Mouse (Mus musculus) lung, embryonic 14.5 days (tissue): Measurements from ENCODE around the gene Spa17. TPM values are rescaled to one million over a fixed set of nuclear protein-coding genes. Genes with fewer than 3 reads are reported as not detected.

Experiments
- ATAC-seq: fragments of 200-750 bp; cut with Nextera tagmentation; 2 replicates; pipeline ENCODE4 v1.8.0; 2017; ENCODE audit warnings: mild to moderate bottlenecking, moderate TSS enrichment, moderate library complexity; ENCODE audit not compliant: insufficient read depth
- DNase-seq: peaks from one replicate; pipeline ENCODE4 v3.0.0-alpha.2; 2015
- H3K27ac ChIP-seq: fragments of 300-500 bp; sonication (generic); 2 replicates; pipeline ENCODE4 v1.5.1; 2014; ENCODE audit warnings: low read depth, mild to moderate bottlenecking, moderate library complexity
- H3K27me3 ChIP-seq: fragments of 300-500 bp; sonication (generic); 2 replicates; pipeline ENCODE4 v1.6.1; 2014; ENCODE audit warnings: low read length, control low read depth; ENCODE audit not compliant: insufficient read depth
- H3K36me3 ChIP-seq: fragments of 300-500 bp; sonication (generic); 2 replicates; pipeline ENCODE4 v1.6.1; 2014; ENCODE audit warnings: control low read depth; ENCODE audit not compliant: insufficient read depth
- H3K4me1 ChIP-seq: fragments of 300-500 bp; sonication (generic); 2 replicates; pipeline ENCODE4 v1.6.1; 2014; ENCODE audit warnings: antibody characterized with exemption, control low read depth; ENCODE audit not compliant: insufficient read depth
- H3K4me2 ChIP-seq: fragments of 300-500 bp; sonication (generic); 2 replicates; pipeline ENCODE4 v1.6.1; 2014; ENCODE audit warnings: mild to moderate bottlenecking
- H3K4me3 ChIP-seq: fragments of 300-500 bp; sonication (generic); 2 replicates; pipeline ENCODE4 v1.5.1; 2014; ENCODE audit warnings: low read depth, low read length
- H3K9ac ChIP-seq: fragments of 300-500 bp; sonication (generic); 2 replicates; pipeline ENCODE4 v1.6.1; 2014
- H3K9me3 ChIP-seq: fragments of 300-500 bp; sonication (generic); 2 replicates; pipeline ENCODE4 v1.6.1; 2016; ENCODE audit warnings: low read depth, low read length, control low read depth
- CTCF ChIP-seq: IDR thresholded peaks from 2 replicates; pipeline ENCODE4 v1.5.1; 2016; ENCODE audit warnings: antibody characterized with exemption, low read depth
- WGBS: fragments of 180-500 bp; shearing (Covaris S2); extraction: QIAGEN DNeasy Blood & Tissue Kit; methylation state at CpG from one replicate; pipeline ENCODE4 v1.1.7; 2014; 5-methylcytosine and 5-hydroxymethylcytosine counted together
- polyA plus RNA-seq: library from polyadenylated mRNA; unstranded; fragments of >200 nt; fragmentation: Nextera tagmentation; extraction: Ambion mirVana; gene quantifications from 2 replicates; pipeline ENCODE4 v1.2.1, GENCODE M21; 2014

Gene Spa17
- polyA plus RNA-seq, 1 experiment from 2014 or later = 7.5 TPM

DNA sequence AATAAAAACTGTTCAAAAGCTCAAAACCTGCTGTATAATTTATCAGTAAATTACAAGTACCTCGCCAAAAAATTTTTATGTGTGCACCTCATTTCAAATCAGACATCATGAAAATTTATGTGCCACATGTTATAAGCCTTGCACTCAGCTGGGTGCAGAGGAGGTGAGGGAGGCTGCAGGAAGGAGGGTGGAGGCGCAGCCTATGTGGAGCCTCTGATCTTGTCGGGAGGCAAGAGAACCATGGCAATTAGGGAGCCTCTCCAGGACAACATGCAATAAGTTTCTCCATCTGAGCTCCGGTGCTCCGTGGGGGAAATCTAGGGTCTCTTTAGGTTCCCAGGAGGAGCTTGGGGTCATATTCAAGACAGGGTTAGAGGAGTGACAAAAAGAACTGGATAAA, 46.1 kb downstream of the Spa17 start:
- ATAC-seq = peak; percentile 42; the same call in 1 of the 2 replicates
- H3K4me2 ChIP-seq = peak overlapping the region; percentile 47; the same call in 1 of the 2 replicates

GRCm38 (mm10) chr9:37567019-37567418, 46.5 kb downstream of the Spa17 start:
- Histone ChIP-seq H3K27me3 (no peaks in the 10 kb centered on the region), H3K4me2 (no peak overlapping the region), H3K9ac (no peak overlapping the region), H3K36me3 (no peaks in the 10 kb centered on the region), H3K27ac (no peak overlapping the region), H3K4me3 (no peak overlapping the region), H3K9me3 (no peaks in the 10 kb centered on the region), H3K4me1 (no peaks in the 10 kb centered on the region)
- ATAC-seq (no peak), DNase-seq (no peak)
- no peak for TF ChIP-seq CTCF
- 90% methylated on average over 2 of the region's 2 CpGs for WGBS

More for the DNA sequence above, 46.1 kb downstream of the Spa17 start:
- Histone ChIP-seq H3K36me3 (no peaks in the 10 kb centered on the region), H3K4me1 (no peaks in the 10 kb centered on the region), H3K4me3 (no peak overlapping the region), H3K9me3 (no peaks in the 10 kb centered on the region), H3K9ac (no peak overlapping the region), H3K27ac (no peak overlapping the region), H3K27me3 (no peaks in the 10 kb centered on the region)
- DNase-seq = no peak
- no peak for TF ChIP-seq CTCF
- 44% methylated on average over 5 of the region's 5 CpGs for WGBS

GRCm38 (mm10) chr9:37563805-37564204, 49.7 kb downstream of the Spa17 start:
- ATAC-seq (no peak), DNase-seq (no peak)
- Histone ChIP-seq H3K36me3 (no peaks in the 10 kb centered on the region), H3K4me3 (no peak overlapping the region), H3K27me3 (no peaks in the 10 kb centered on the region), H3K27ac (no peak overlapping the region), H3K4me1 (no peaks in the 10 kb centered on the region), H3K4me2 (no peak overlapping the region), H3K9ac (no peak overlapping the region), H3K9me3 (no peaks in the 10 kb centered on the region)
- TF ChIP-seq CTCF = no peak
- 35% methylated on average over 1 of the region's 1 CpGs for WGBS

DNA sequence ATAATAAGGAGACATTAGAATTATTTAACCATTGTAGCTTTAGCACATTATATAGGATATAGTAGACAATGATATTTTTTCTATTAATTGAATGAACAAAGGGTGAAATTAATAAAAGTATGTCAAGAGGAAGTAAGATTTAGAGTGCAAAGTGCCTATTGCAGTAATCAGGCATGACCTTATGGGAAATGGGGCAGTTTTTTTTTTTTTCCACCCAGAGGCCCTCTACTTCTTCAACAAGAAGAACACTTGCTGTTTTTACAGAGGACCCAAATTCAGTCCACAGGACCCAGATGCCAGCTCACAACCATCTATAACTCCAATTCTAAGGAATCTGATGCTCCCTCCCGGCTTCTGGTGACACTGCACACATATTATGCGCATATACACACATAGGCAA, 52.9 kb downstream of the Spa17 start:
- H3K9me3 ChIP-seq = no peaks in the 10 kb centered on the region
- no peak for TF ChIP-seq CTCF
- H3K4me1 ChIP-seq = no peaks in the 10 kb centered on the region
- DNase-seq (no peak), ATAC-seq (no peak)
- no peaks in the 10 kb centered on the region for H3K27me3 ChIP-seq
- no peaks in the 10 kb centered on the region for H3K36me3 ChIP-seq
- 85% methylated on average over 2 of the region's 2 CpGs for WGBS
- H3K27ac ChIP-seq = no peak overlapping the region
- no peak overlapping the region for H3K4me2 ChIP-seq
- H3K9ac ChIP-seq = no peak overlapping the region
- H3K4me3 ChIP-seq = no peak overlapping the region

DNA sequence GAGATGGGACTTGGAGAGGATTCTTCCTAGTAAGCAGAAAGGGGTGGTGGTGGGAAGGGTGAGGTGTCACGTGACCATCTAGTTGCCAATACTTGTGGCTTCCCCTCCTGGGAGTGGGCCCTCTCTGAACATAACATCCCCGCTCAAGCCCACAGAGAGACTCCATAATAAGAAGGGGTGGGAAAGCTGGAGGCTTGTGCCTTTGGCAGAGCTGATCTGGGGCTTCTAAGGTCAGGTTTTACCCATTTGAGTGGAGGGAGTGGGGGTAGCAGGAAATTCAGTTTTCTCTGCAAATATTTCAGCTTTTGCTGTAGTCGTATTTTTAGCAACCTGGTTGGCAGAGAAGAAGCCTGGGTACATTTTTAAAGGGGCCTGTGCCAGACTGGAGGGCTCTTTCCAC, 57.2 kb downstream of the Spa17 start:
- DNase-seq (no peak), ATAC-seq (no peak)
- Histone ChIP-seq H3K4me3 (no peak overlapping the region), H3K4me1 (peaks cover 5% of the 10 kb centered on the region; the same call in 1 of the 2 replicates), H3K36me3 (no peaks in the 10 kb centered on the region), H3K9ac (no peak overlapping the region), H3K9me3 (no peaks in the 10 kb centered on the region), H3K4me2 (no peak overlapping the region), H3K27ac (no peak overlapping the region), H3K27me3 (peaks cover 7% of the 10 kb centered on the region)
- TF ChIP-seq CTCF = no peak
- 64% methylated on average over 3 of the region's 3 CpGs for WGBS

- Histone ChIP-seq H3K27me3 (peaks cover 19% of the 10 kb centered on the region), H3K4me2 (no peak within 1 kb of the TSS), H3K36me3 (no peaks in the 10 kb centered on the region), H3K4me3 (no peak within 1 kb of the TSS), H3K9me3 (no peaks in the 10 kb centered on the region), H3K9ac (no peak within 1 kb of the TSS), H3K27ac (no peak within 1 kb of the TSS), H3K4me1 (peaks cover 5% of the 10 kb centered on the region; the same call in 1 of the 2 replicates)
- DNase-seq (no peak), ATAC-seq (no peak)
- TF ChIP-seq CTCF = no peak
- 23% methylated on average over 7 of the region's 7 CpGs for WGBS
Measured at GRCm38 (mm10) chr9:37554838-37555748, 58.4 kb downstream of the Spa17 start, which contains the start of gene Siae. Gene Siae (plus strand): TSS chr9:37555698.

GRCm38 (mm10) chr9:37554279-37554678, 59.2 kb downstream of the Spa17 start:
- no peak overlapping the region for H3K4me2 ChIP-seq
- no peak for TF ChIP-seq CTCF
- H3K9me3 ChIP-seq = no peaks in the 10 kb centered on the region
- ATAC-seq (no peak), DNase-seq (no peak)
- H3K27ac ChIP-seq = no peak overlapping the region
- no peaks in the 10 kb centered on the region for H3K36me3 ChIP-seq
- H3K4me3 ChIP-seq = no peak overlapping the region
- 79% methylated on average over 1 of the region's 1 CpGs for WGBS
- no peak overlapping the region for H3K9ac ChIP-seq
- H3K27me3 ChIP-seq = peaks cover 19% of the 10 kb centered on the region
- H3K4me1 ChIP-seq = peaks cover 5% of the 10 kb centered on the region; the same call in 1 of the 2 replicates

Other genes with a start within 250 kb of the Spa17 start
- 0.07 TPM in 1 of 2 replicates, not detected in the other for gene Hepacam, start 246.4 kb downstream of the Spa17 start, polyA plus RNA-seq
- 22.8 and 25.8 TPM in 2 replicates for gene Robo4, start 211.8 kb downstream of the Spa17 start, polyA plus RNA-seq
- 0.24 and 0.41 TPM in 2 replicates for gene Robo3, start 180.5 kb downstream of the Spa17 start, polyA plus RNA-seq
- gene Msantd2, start 124.4 kb downstream of the Spa17 start, polyA plus RNA-seq = 32.4 and 35.7 TPM in 2 replicates
- 149 and 152 TPM in 2 replicates for gene Esam, start 85.6 kb downstream of the Spa17 start, polyA plus RNA-seq
- gene Vsig2, start 74.5 kb downstream of the Spa17 start, polyA plus RNA-seq = 17.0 and 18.8 TPM in 2 replicates
- gene Nrgn, start 60.8 kb downstream of the Spa17 start, polyA plus RNA-seq = 6.0 and 7.2 TPM in 2 replicates
- gene Siae, start 58.0 kb downstream of the Spa17 start, polyA plus RNA-seq = 11.4 and 12.2 TPM in 2 replicates
- gene Tbrg1, start 43.6 kb upstream of the Spa17 start, polyA plus RNA-seq = 128 and 139 TPM in 2 replicates
- not detected in 2 replicates for gene Panx3, start 55.5 kb upstream of the Spa17 start, polyA plus RNA-seq
- gene Olfr160, start 102.5 kb upstream of the Spa17 start, polyA plus RNA-seq = not detected in 2 replicates
- gene Olfr874, start 131.4 kb upstream of the Spa17 start, polyA plus RNA-seq = not detected in 2 replicates
- gene Olfr875, start 158.1 kb upstream of the Spa17 start, polyA plus RNA-seq = not detected in 2 replicates
- not detected in 2 replicates for gene Olfr876, start 189.3 kb upstream of the Spa17 start, polyA plus RNA-seq
- gene Olfr877, start 240.5 kb upstream of the Spa17 start, polyA plus RNA-seq = not detected in 2 replicates